Mouse (Mus musculus): ENCODE results near the gene Pld5.
"Not testable (repeated sequence)": the region's sequence is repeated elsewhere in the genome, so short reads cannot be mapped to it uniquely, and the experiment has no call there.

Pld5 gene

GRCm38 (mm10) chr1:176036028-176036427 is 239.1 kb downstream of the Pld5 start:
- DNase-seq, result no peak

- peak; percentile 65 for DNase-seq
Measured at GRCm38 (mm10) chr1:176034699-176035098, 240.4 kb downstream of the Pld5 start.

- DNase-seq, result no peak
Measured at GRCm38 (mm10) chr1:176033698-176034097, 241.4 kb downstream of the Pld5 start.

GRCm38 (mm10) chr1:176029063-176029462 is 246.0 kb downstream of the Pld5 start:
- no peak for DNase-seq

- no peak for DNase-seq
Measured at GRCm38 (mm10) chr1:176028397-176028796, 246.7 kb downstream of the Pld5 start.

- DNase-seq, result peak; percentile 50
Measured at GRCm38 (mm10) chr1:176024501-176024900, 250.6 kb downstream of the Pld5 start.

- no peak for DNase-seq
Measured at GRCm38 (mm10) chr1:176018523-176018922, 256.6 kb downstream of the Pld5 start.

- DNase-seq, result peak; percentile 54
Measured at GRCm38 (mm10) chr1:176016076-176016475, 259.0 kb downstream of the Pld5 start.

GRCm38 (mm10) chr1:176013497-176014268 is 261.4 kb downstream of the Pld5 start:
- DNase-seq, result no peak

GRCm38 (mm10) chr1:176011535-176011934 is 263.6 kb downstream of the Pld5 start:
- no peak for DNase-seq

GRCm38 (mm10) chr1:176011072-176011471 is 264.0 kb downstream of the Pld5 start:
- DNase-seq, result peak; percentile 42

GRCm38 (mm10) chr1:176008411-176008810 is 266.7 kb downstream of the Pld5 start:
- DNase-seq, result no peak

- no peak for DNase-seq
Measured at GRCm38 (mm10) chr1:176000599-176000998, 274.5 kb downstream of the Pld5 start.

- no peak for DNase-seq
Measured at GRCm38 (mm10) chr1:175997076-175997651, 277.9 kb downstream of the Pld5 start.

- no peak for DNase-seq
Measured at GRCm38 (mm10) chr1:175988912-175989311, 286.2 kb downstream of the Pld5 start.

- peak; percentile 30 for DNase-seq
Measured at GRCm38 (mm10) chr1:175988448-175988847, 286.7 kb downstream of the Pld5 start.

GRCm38 (mm10) chr1:175979014-175979413 is 296.1 kb downstream of the Pld5 start, which contains the start of gene Rbm8a2:
Rbm8a2 (minus strand) TSS chr1:175979114.
- DNase-seq, result not testable (repeated sequence)

- DNase-seq, result no peak
Measured at GRCm38 (mm10) chr1:175970710-175971109, 304.4 kb downstream of the Pld5 start.

- DNase-seq, result peak; percentile 89
Measured at GRCm38 (mm10) chr1:175967004-175967745, 307.9 kb downstream of the Pld5 start.

GRCm38 (mm10) chr1:175961786-175962185 is 313.3 kb downstream of the Pld5 start:
- peak; percentile 36 for DNase-seq

- no peak for DNase-seq
Measured at GRCm38 (mm10) chr1:175950851-175951250, 324.3 kb downstream of the Pld5 start.

- DNase-seq, result no peak
Measured at GRCm38 (mm10) chr1:175950421-175950820, 324.7 kb downstream of the Pld5 start.

- DNase-seq, result no peak
Measured at GRCm38 (mm10) chr1:175946718-175947315, 328.3 kb downstream of the Pld5 start.

Data from cerebellum, adult 11-12 months (tissue).